In genomic region chrX:104452433-104452832, GRCm38 (mm10) we compare ENCODE assay signal across 19 mouse cellular contexts. TPM values are rescaled to one million over a fixed set of nuclear protein-coding genes. Genes with fewer than 3 reads are reported as not detected.
DNase-seq lines count a peak whose midpoint lies in the region; ATAC-seq and TF ChIP-seq lines count a peak whose summit lies in the region.
"Had no signal": no experiment of that assay in that cellular context is flagged by ENCODE, and none has a peak within 500 bp of the region (broad histone marks: within the 10 kb centered on the region; RNA-seq: fewer than 3 reads in every experiment).

No protein-coding gene starts in this region.

- no peak overlapping the region for H3K9ac ChIP-seq in hindbrain, embryonic 12.5 days
- H3K9ac ChIP-seq: embryonic facial prominence, embryonic 12.5 days; forebrain, embryonic 13.5 days had no signal

- no peak for TF ChIP-seq POLR2A in bone marrow macrophage, adult 2 months (IDR thresholded peaks at IDR 0.05; ENCODE audit: borderline replicate concordance, low read depth, low read length)

- peaks cover 8% of the 10 kb centered on the region; the same call in 1 of the 2 replicates for H3K27me3 ChIP-seq in hindbrain, embryonic 12.5 days
- H3K27me3 ChIP-seq: embryonic facial prominence, embryonic 12.5 days had no signal

- no peak for TF ChIP-seq CTCF in bone marrow macrophage, adult 2 months (IDR thresholded peaks at IDR 0.05; ENCODE audit: low read depth, low read length)

- peak overlapping the region; percentile 27; the same call in 1 of the 2 replicates for H3K27ac ChIP-seq in bone marrow macrophage, adult 2 months (ENCODE audit: insufficient read depth, low read depth, low read length)
- H3K27ac ChIP-seq in hindbrain, embryonic 12.5 days, result no peak overlapping the region
- H3K27ac ChIP-seq: embryonic facial prominence, embryonic 10.5 days; embryonic facial prominence, embryonic 12.5 days; forebrain, embryonic 13.5 days had no signal

- no peak overlapping the region for H3K4me3 ChIP-seq in bone marrow macrophage, adult 2 months (ENCODE audit: insufficient read depth, low read length)
- H3K4me3 ChIP-seq in hindbrain, embryonic 12.5 days, result no peak overlapping the region
- H3K4me3 ChIP-seq: embryonic facial prominence, embryonic 10.5 days; embryonic facial prominence, embryonic 12.5 days; forebrain, embryonic 13.5 days had no signal

- H3K4me2 ChIP-seq in hindbrain, embryonic 12.5 days (replicated peaks), result no peak overlapping the region
- H3K4me2 ChIP-seq: embryonic facial prominence, embryonic 12.5 days; forebrain, embryonic 13.5 days had no signal

- H3K4me1 ChIP-seq in bone marrow macrophage, adult 2 months (ENCODE audit: control insufficient read depth, insufficient read depth, low read length), result 0 out of 2 replicates have a peak, but pooled peaks cover 4% of the 10 kb centered on the region
- no peaks in the 10 kb centered on the region for H3K4me1 ChIP-seq in hindbrain, embryonic 12.5 days
- H3K4me1 ChIP-seq: embryonic facial prominence, embryonic 10.5 days; embryonic facial prominence, embryonic 12.5 days; forebrain, embryonic 13.5 days had no signal

- no peaks in the 10 kb centered on the region for H3K9me3 ChIP-seq in hindbrain, embryonic 12.5 days (replicated peaks)
- H3K9me3 ChIP-seq: embryonic facial prominence, embryonic 10.5 days; embryonic facial prominence, embryonic 12.5 days; forebrain, embryonic 13.5 days had no signal

- 73% methylated on average over 1 of the region's 1 CpGs for whole genome bisulfite sequencing in hindbrain, embryonic 12.5 days

- ATAC-seq in megakaryocyte, adult 5-6 weeks (ENCODE audit: poor library complexity, severe bottlenecking), result peak; percentile 87
- 0 out of 2 replicates have a peak, but pooled peaks have one; percentile 43 for ATAC-seq in monocyte, adult 5-6 weeks (replicated peaks; ENCODE audit: insufficient number of reproducible peaks, low FRiP score, low TSS enrichment, poor library complexity, severe bottlenecking)
- no peak for ATAC-seq in hindbrain, embryonic 12.5 days (ENCODE audit: low FRiP score)
- ATAC-seq: forebrain, embryonic 13.5 days; forebrain, embryonic 16.5 days had no signal

- DNase-seq in 416B (ENCODE audit: low read depth), result peak; percentile 38
- no peak for DNase-seq in spleen, adult 12 weeks (ENCODE audit: low spot score)
- no peak for DNase-seq in layer of hippocampus, postnatal 36 days
- DNase-seq: adrenal gland, adult 8-10 months; adrenal gland, postnatal 14 days; adrenal gland, postnatal 36 days; cerebellum, adult 11-12 months; cerebellum, adult 2 months; cerebellum, adult 9-10 months; cerebellum, postnatal 10 days; cerebellum, postnatal 25 days had no signal

- H3K36me3 ChIP-seq in hindbrain, embryonic 12.5 days, result no peaks in the 10 kb centered on the region
- H3K36me3 ChIP-seq: embryonic facial prominence, embryonic 10.5 days; embryonic facial prominence, embryonic 12.5 days had no signal

RNA-seq across cellular contexts. Expression of gene Uprt, which starts 30.2 kb away (rescaled TPM):
- polyA plus RNA-seq in bone marrow macrophage, adult 2 months (2012; ENCODE audit: insufficient read depth, insufficient read length, missing spikeins), result 17.4 and 24.5 TPM in 2 replicates
- 30.5 and 36.1 TPM in 2 replicates for total RNA-seq in megakaryocyte, adult 5-6 weeks (2015)
- total RNA-seq in megakaryocyte, adult 5-6 weeks (2017), result 8.5 and 10.7 TPM in 2 replicates
- total RNA-seq in monocyte, adult 5-6 weeks (2017), result 6.0 to 11.7 TPM (median 6.3 TPM) in 3 replicates
- 1.8 and 2.5 TPM in 2 replicates for polyA plus RNA-seq in hindbrain, embryonic 12.5 days (2016; fragmentation: Nextera tagmentation; extraction: Ambion mirVana)
- total RNA-seq in layer of hippocampus, postnatal 36 days (2021), result 10 to 100 TPM; 14.4 to 17.6 TPM

RNA-seq across cellular contexts. Expression of gene Abcb7, which starts 38.8 kb away (rescaled TPM):
- 27.5 and 29.9 TPM in 2 replicates for polyA plus RNA-seq in bone marrow macrophage, adult 2 months (2012; ENCODE audit: insufficient read depth, insufficient read length, missing spikeins)
- 62.0 and 72.0 TPM in 2 replicates for total RNA-seq in megakaryocyte, adult 5-6 weeks (2015)
- 88.5 and 88.8 TPM in 2 replicates for total RNA-seq in megakaryocyte, adult 5-6 weeks (2017)
- 65.3 to 71.3 TPM (median 65.7 TPM) in 3 replicates for total RNA-seq in monocyte, adult 5-6 weeks (2017)
- polyA plus RNA-seq in hindbrain, embryonic 12.5 days (2016; fragmentation: Nextera tagmentation; extraction: Ambion mirVana), result 10.7 and 11.5 TPM in 2 replicates
- total RNA-seq in layer of hippocampus, postnatal 36 days (2021), result 10 to 100 TPM; 29.0 to 30.3 TPM
